Mouse (Mus musculus) heart, adult 2 months (tissue): Measurements from ENCODE around the gene Cux2. TPM values are rescaled to one million over a fixed set of nuclear protein-coding genes. Genes with fewer than 3 reads are reported as not detected.

ENCODE experiments used
- DNase-seq, 2 experiments: peaks; one replicate each; pipeline ENCODE4 v3.0.0; 2021
- H3K27ac ChIP-seq: fragments of 200-600 bp; 2 replicates; pipeline ENCODE4 v1.8.1; 2022
- H3K27me3 ChIP-seq: fragments of 200-500 bp; 2 replicates; pipeline ENCODE4 v1.6.1; 2012; ENCODE audit warnings: mild to moderate bottlenecking, low read length, inconsistent platforms, mixed read lengths; ENCODE audit not compliant: control insufficient read depth, insufficient read depth
- H3K36me3 ChIP-seq: fragments of 200-500 bp; 2 replicates; pipeline ENCODE4 v1.6.1; 2012; ENCODE audit warnings: low read length, inconsistent platforms; ENCODE audit not compliant: control insufficient read depth, insufficient read depth
- H3K4me1 ChIP-seq: fragments of 200-500 bp; 2 replicates; pipeline ENCODE4 v1.6.1; 2011; ENCODE audit warnings: low read length; ENCODE audit not compliant: control insufficient read depth, insufficient read depth
- H3K4me3 ChIP-seq: fragments of 200-600 bp; 2 replicates; pipeline ENCODE4 v1.8.1; 2022
- H3K79me2 ChIP-seq: fragments of 200-500 bp; replicated peaks from 2 replicates; pipeline ENCODE4 v1.6.1; 2012; ENCODE audit warnings: mild to moderate bottlenecking, inconsistent platforms, low read length, moderate library complexity, mixed read lengths; ENCODE audit not compliant: control insufficient read depth, insufficient read depth
- H3K9ac ChIP-seq: fragments of 200-500 bp; 2 replicates; pipeline ENCODE4 v1.6.1; 2012; ENCODE audit warnings: low read depth, mild to moderate bottlenecking, control low read depth, inconsistent platforms, low read length, mixed read lengths
- CTCF ChIP-seq: fragments of 200-600 bp; IDR thresholded peaks from 2 replicates; pipeline ENCODE4 v1.8.1; 2022; ENCODE audit warnings: antibody characterized with exemption, mild to moderate bottlenecking, moderate library complexity
- EP300 ChIP-seq: fragments of 200-500 bp; IDR thresholded peaks from 2 replicates; pipeline ENCODE4 v1.6.1; 2011; ENCODE audit warnings: low read depth, low read length, control low read depth; ENCODE audit not compliant: insufficient read depth
- POLR2A ChIP-seq: fragments of 200-500 bp; IDR thresholded peaks from 2 replicates; pipeline ENCODE4 v1.6.1; 2011; ENCODE audit warnings: mild to moderate bottlenecking, low read depth, low read length, control low read depth; ENCODE audit not compliant: insufficient read depth
- WGBS: fragments of 180-500 bp; shearing (Covaris S2); methylation state at CpG from one replicate; pipeline ENCODE4 v1.1.7; 2018; 5-methylcytosine and 5-hydroxymethylcytosine counted together
- intact Hi-C: fragments of 180-260 bp; cut with DNase I; formaldehyde crosslinking; loops from one replicate; pipeline ENCODE4 v1.15.1; 2025
- polyA plus RNA-seq: library from polyadenylated mRNA; depleted of rRNA; stranded (reverse); fragments of >200 nt; gene quantifications from 2 replicates; pipeline ENCODE4 v1.2.3, GENCODE M21; 2012
- total RNA-seq, 2 experiments: library from RNA; stranded (reverse); gene quantifications; 2 replicates each; pipeline ENCODE4 v1.2.3; 2021

Cux2 gene
- total and polyA plus RNA-seq, 3 experiments, result 11.4 to 18.4 (median 18.1) TPM

- H3K4me3 ChIP-seq, result no peak overlapping the region
- no peak overlapping the region for H3K9ac ChIP-seq
- no peaks in the 10 kb centered on the region for H3K27me3 ChIP-seq
- WGBS, result 46% methylated on average over 10 of the region's 10 CpGs
- peak in 1 of 2 experiments; percentile 37 for DNase-seq
- intact Hi-C loops, result loop anchor here (1.0 to 10.0 kb wide), 3 partner anchors 27 to 215 kb away; no protein-coding TSS in a partner anchor
- H3K27ac ChIP-seq, result peak overlapping the region; percentile 52
- TF ChIP-seq EP300 (no peak), CTCF (no peak), POLR2A (no peak)
- peaks cover 13% of the 10 kb centered on the region for H3K4me1 ChIP-seq
- no peaks in the 10 kb centered on the region for H3K79me2 ChIP-seq
- no peaks in the 10 kb centered on the region for H3K36me3 ChIP-seq
Measured at GRCm38 (mm10) chr5:121841973-121842372, 207.9 kb downstream of the Cux2 start.

- no peaks in the 10 kb centered on the region for H3K36me3 ChIP-seq
- WGBS, result 69% methylated on average over 9 of the region's 9 CpGs
- H3K27ac ChIP-seq, result no peak overlapping the region
- H3K27me3 ChIP-seq, result no peaks in the 10 kb centered on the region
- TF ChIP-seq POLR2A, result no peak
- TF ChIP-seq CTCF, result no peak
- TF ChIP-seq EP300, result no peak
- no peak for DNase-seq
- H3K4me3 ChIP-seq, result no peak overlapping the region
- H3K4me1 ChIP-seq, result peaks cover 13% of the 10 kb centered on the region
- no peak overlapping the region for H3K9ac ChIP-seq
- no peaks in the 10 kb centered on the region for H3K79me2 ChIP-seq
- intact Hi-C loops, result loop anchor here (5.0 to 10.0 kb wide), 2 partner anchors 47 to 214 kb away; no protein-coding TSS in a partner anchor
Measured at GRCm38 (mm10) chr5:121841516-121841915, 208.4 kb downstream of the Cux2 start.

GRCm38 (mm10) chr5:121839128-121839473 is 210.8 kb downstream of the Cux2 start:
- intact Hi-C loops, result loop anchor here (5.0 kb wide), 1 partner anchor 127 kb away; the partner anchor contains the start of gene Atxn2
- H3K79me2 ChIP-seq, result no peaks in the 10 kb centered on the region
- DNase-seq, result no peak
- H3K27me3 ChIP-seq, result no peaks in the 10 kb centered on the region
- peaks cover 18% of the 10 kb centered on the region for H3K4me1 ChIP-seq
- H3K4me3 ChIP-seq, result no peak overlapping the region; the same call in 1 of the 2 replicates
- TF ChIP-seq EP300 (no peak), POLR2A (no peak), CTCF (no peak)
- H3K9ac ChIP-seq, result peak overlapping the region; percentile 31; the same call in 1 of the 2 replicates
- peak overlapping the region; percentile 98 for H3K27ac ChIP-seq
- 30% methylated on average over 7 of the region's 7 CpGs for WGBS
- no peaks in the 10 kb centered on the region for H3K36me3 ChIP-seq

- H3K4me3 ChIP-seq, result peak overlapping the region; percentile 74
- peak; percentile 79 to 87 for DNase-seq
- intact Hi-C loops, result loop anchor here (5.0 kb wide), 1 partner anchor 126 kb away; the partner anchor contains the start of gene Atxn2
- no peaks in the 10 kb centered on the region for H3K36me3 ChIP-seq
- whole genome bisulfite sequencing, result 3% methylated on average over 46 of the region's 46 CpGs
- no peaks in the 10 kb centered on the region for H3K79me2 ChIP-seq
- H3K27ac ChIP-seq, result peak overlapping the region; percentile 98
- H3K4me1 ChIP-seq, result peaks cover 17% of the 10 kb centered on the region
- H3K9ac ChIP-seq, result peak overlapping the region; percentile 57
- TF ChIP-seq CTCF (no peak), EP300 (no peak; the same call in 1 of the 2 replicates), POLR2A (peak; percentile 18; the same call in 1 of the 2 replicates)
- no peaks in the 10 kb centered on the region for H3K27me3 ChIP-seq
Measured at GRCm38 (mm10) chr5:121838341-121839127, 211.4 kb downstream of the Cux2 start.

GRCm38 (mm10) chr5:121837441-121838340 is 212.2 kb downstream of the Cux2 start, which contains the start of gene Sh2b3:
Gene Sh2b3 (minus strand): TSS chr5:121837646.
- H3K4me3 ChIP-seq, result peak within 1 kb of the TSS; percentile 74
- no peaks in the 10 kb centered on the region for H3K36me3 ChIP-seq
- H3K79me2 ChIP-seq, result peaks cover 4% of the 10 kb centered on the region
- peak in 1 of 2 experiments; percentile 45 for DNase-seq
- H3K9ac ChIP-seq, result peak within 1 kb of the TSS; percentile 91
- peak; percentile 4; the same call in 1 of the 2 replicates for TF ChIP-seq CTCF
- TF ChIP-seq EP300, result 0 out of 2 replicates have a peak, but pooled peaks have one; percentile 16
- TF ChIP-seq POLR2A, result peak; percentile 36; the same call in 1 of the 2 replicates
- intact Hi-C loops, result loop anchor here (5.0 kb wide), 1 partner anchor 125 kb away; the partner anchor contains the start of gene Atxn2
- H3K4me1 ChIP-seq, result peaks cover 18% of the 10 kb centered on the region
- peak within 1 kb of the TSS; percentile 98 for H3K27ac ChIP-seq
- H3K27me3 ChIP-seq, result no peaks in the 10 kb centered on the region
- 2% methylated on average over 35 of the region's 35 CpGs for WGBS
